Mouse (Mus musculus): ENCODE results near the gene Gbp10. TPM values are rescaled to one million over a fixed set of nuclear protein-coding genes. Genes with fewer than 3 reads are reported as not detected.
"Not testable (repeated sequence)": the region's sequence is repeated elsewhere in the genome, so short reads cannot be mapped to it uniquely, and the experiment has no call there.

Gene Gbp10
- polyA plus RNA-seq (2012; rRNA removed): 0.31 and 0.68 TPM in 2 replicates
- 0.25 TPM in 1 of 2 replicates, not detected in the other for polyA plus RNA-seq (2014; fragmentation: Nextera tagmentation; extraction: Ambion mirVana)

DNA sequence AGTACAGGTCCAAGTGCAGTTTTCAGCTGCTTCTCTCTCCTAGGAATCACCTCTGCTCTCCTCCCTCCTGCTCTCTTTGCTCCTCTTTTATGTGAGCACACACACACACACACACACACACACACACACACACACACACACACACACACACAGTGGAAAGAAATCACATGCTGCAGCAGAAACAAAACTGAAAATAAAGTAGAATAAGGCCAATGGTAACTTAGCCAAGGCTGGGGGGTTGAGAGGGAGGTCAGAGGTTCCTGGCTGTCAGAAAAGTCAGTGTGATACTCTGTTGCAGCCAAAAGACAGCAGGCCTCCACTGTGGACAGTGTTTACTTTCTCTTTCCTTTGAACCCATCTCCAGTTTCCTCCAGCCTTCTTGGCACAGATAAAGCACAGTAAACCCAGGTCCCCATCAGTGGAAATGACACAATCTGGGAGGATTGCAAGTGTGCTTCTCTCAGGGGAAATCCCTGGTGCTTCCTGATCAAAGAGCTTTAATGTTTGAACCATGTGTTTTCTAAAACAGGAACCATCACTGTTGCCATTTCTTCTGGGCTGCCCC lies at the start of gene Gbp10:
Gene Gbp10 (minus strand): TSS at position 51 of the 565 bp plus-strand sequence.
- H3K4me2 ChIP-seq (replicated peaks; ENCODE audit: low read depth, low read length, severe bottlenecking); H3K27ac ChIP-seq (replicated peaks; ENCODE audit: low read depth, low read length); H3K9me3 ChIP-seq (ENCODE audit: control insufficient read depth, low read length); H3K4me3 ChIP-seq (replicated peaks; ENCODE audit: low read length); H3K27me3 ChIP-seq (ENCODE audit: control insufficient read depth, insufficient read depth, low read length); H3K9ac ChIP-seq (ENCODE audit: low read depth, low read length, severe bottlenecking); H3K36me3 ChIP-seq (ENCODE audit: control insufficient read depth, insufficient read depth, low read length); DNase-seq (ENCODE audit: low spot score); H3K4me1 ChIP-seq (ENCODE audit: control insufficient read depth, insufficient read depth, low read length); ATAC-seq (ENCODE audit: low FRiP score, low read depth): not testable (repeated sequence)

DNA sequence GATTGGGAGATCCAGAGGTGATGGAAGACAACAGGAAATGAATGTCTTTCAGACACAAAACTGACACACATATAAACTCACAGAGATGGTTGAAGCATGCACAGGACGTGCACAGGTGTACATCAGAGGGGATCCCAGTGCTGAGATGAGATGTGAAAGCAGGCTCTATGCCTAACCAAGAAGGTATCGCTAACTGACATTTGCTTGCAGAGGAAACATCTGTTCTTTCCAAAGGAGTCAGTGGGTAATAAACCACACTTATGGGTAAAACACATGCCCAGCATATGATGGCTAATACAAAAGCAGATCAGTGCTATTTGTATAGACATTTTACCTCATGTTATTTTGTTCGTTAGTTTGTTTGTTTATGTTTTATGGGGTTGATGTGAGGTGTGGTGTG lies 21.3 kb upstream of the Gbp10 start:
- not testable (repeated sequence) for H3K27ac ChIP-seq (replicated peaks; ENCODE audit: low read depth, low read length); H3K36me3 ChIP-seq (ENCODE audit: control insufficient read depth, insufficient read depth, low read length); H3K9me3 ChIP-seq (ENCODE audit: control insufficient read depth, low read length); DNase-seq (ENCODE audit: low spot score); H3K4me2 ChIP-seq (replicated peaks; ENCODE audit: low read depth, low read length, severe bottlenecking); H3K9ac ChIP-seq (ENCODE audit: low read depth, low read length, severe bottlenecking); H3K4me3 ChIP-seq (replicated peaks; ENCODE audit: low read length); ATAC-seq (ENCODE audit: low FRiP score, low read depth); H3K4me1 ChIP-seq (ENCODE audit: control insufficient read depth, insufficient read depth, low read length); H3K27me3 ChIP-seq (ENCODE audit: control insufficient read depth, insufficient read depth, low read length)
- WGBS: no CpG with 5 or more reads among the region's 3 CpGs

GRCm38 (mm10) chr5:105252491-105252890 lies 13.2 kb upstream of the Gbp10 start:
- H3K4me1 ChIP-seq (ENCODE audit: control insufficient read depth, insufficient read depth, low read length): no peaks in the 10 kb centered on the region
- DNase-seq (ENCODE audit: low spot score) (no peak), ATAC-seq (ENCODE audit: low FRiP score, low read depth) (no peak)
- H3K27me3 ChIP-seq (ENCODE audit: control insufficient read depth, insufficient read depth, low read length): no peaks in the 10 kb centered on the region
- H3K4me3 ChIP-seq (replicated peaks; ENCODE audit: low read length): no peak overlapping the region
- H3K9me3 ChIP-seq (ENCODE audit: control insufficient read depth, low read length): no peaks in the 10 kb centered on the region
- TF ChIP-seq POLR2A (IDR thresholded peaks at IDR 0.05; ENCODE audit: borderline replicate concordance, extremely low read depth, insufficient read depth, insufficient read length): no peak
- no peak overlapping the region for H3K9ac ChIP-seq (ENCODE audit: low read depth, low read length, severe bottlenecking)
- H3K36me3 ChIP-seq (ENCODE audit: control insufficient read depth, insufficient read depth, low read length): no peaks in the 10 kb centered on the region
- no peak overlapping the region for H3K4me2 ChIP-seq (replicated peaks; ENCODE audit: low read depth, low read length, severe bottlenecking)
- H3K27ac ChIP-seq (replicated peaks; ENCODE audit: low read depth, low read length): no peak overlapping the region

GRCm38 (mm10) chr5:105244741-105245140 lies 5.4 kb upstream of the Gbp10 start:
- H3K27ac ChIP-seq (replicated peaks; ENCODE audit: low read depth, low read length); ATAC-seq (ENCODE audit: low FRiP score, low read depth); H3K27me3 ChIP-seq (ENCODE audit: control insufficient read depth, insufficient read depth, low read length); H3K9ac ChIP-seq (ENCODE audit: low read depth, low read length, severe bottlenecking); H3K36me3 ChIP-seq (ENCODE audit: control insufficient read depth, insufficient read depth, low read length); H3K4me1 ChIP-seq (ENCODE audit: control insufficient read depth, insufficient read depth, low read length); H3K4me3 ChIP-seq (replicated peaks; ENCODE audit: low read length); DNase-seq (ENCODE audit: low spot score); H3K9me3 ChIP-seq (ENCODE audit: control insufficient read depth, low read length); H3K4me2 ChIP-seq (replicated peaks; ENCODE audit: low read depth, low read length, severe bottlenecking): not testable (repeated sequence)
- WGBS: 70% methylated on average over 3 of the region's 3 CpGs

GRCm38 (mm10) chr5:105240982-105241381 lies 1.6 kb upstream of the Gbp10 start:
- not testable (repeated sequence) for DNase-seq (ENCODE audit: low spot score); H3K27me3 ChIP-seq (ENCODE audit: control insufficient read depth, insufficient read depth, low read length); H3K36me3 ChIP-seq (ENCODE audit: control insufficient read depth, insufficient read depth, low read length); H3K4me3 ChIP-seq (replicated peaks; ENCODE audit: low read length); H3K9me3 ChIP-seq (ENCODE audit: control insufficient read depth, low read length); H3K4me1 ChIP-seq (ENCODE audit: control insufficient read depth, insufficient read depth, low read length); H3K4me2 ChIP-seq (replicated peaks; ENCODE audit: low read depth, low read length, severe bottlenecking); H3K9ac ChIP-seq (ENCODE audit: low read depth, low read length, severe bottlenecking); H3K27ac ChIP-seq (replicated peaks; ENCODE audit: low read depth, low read length)
- 78% methylated on average over 5 of the region's 5 CpGs for WGBS
- peak; percentile 44; the same call in 1 of the 2 replicates for ATAC-seq (ENCODE audit: low FRiP score, low read depth)

- not testable (repeated sequence) for ATAC-seq (ENCODE audit: low FRiP score, low read depth); DNase-seq (ENCODE audit: low spot score); H3K4me1 ChIP-seq (ENCODE audit: control insufficient read depth, insufficient read depth, low read length); H3K9ac ChIP-seq (ENCODE audit: low read depth, low read length, severe bottlenecking); H3K27ac ChIP-seq (replicated peaks; ENCODE audit: low read depth, low read length); H3K4me2 ChIP-seq (replicated peaks; ENCODE audit: low read depth, low read length, severe bottlenecking); H3K4me3 ChIP-seq (replicated peaks; ENCODE audit: low read length); H3K9me3 ChIP-seq (ENCODE audit: control insufficient read depth, low read length); H3K36me3 ChIP-seq (ENCODE audit: control insufficient read depth, insufficient read depth, low read length); H3K27me3 ChIP-seq (ENCODE audit: control insufficient read depth, insufficient read depth, low read length)
- 95% methylated on average over 1 of the region's 1 CpGs for WGBS
Observed at GRCm38 (mm10) chr5:105238402-105238801, 931 bp downstream of the Gbp10 start.

DNA sequence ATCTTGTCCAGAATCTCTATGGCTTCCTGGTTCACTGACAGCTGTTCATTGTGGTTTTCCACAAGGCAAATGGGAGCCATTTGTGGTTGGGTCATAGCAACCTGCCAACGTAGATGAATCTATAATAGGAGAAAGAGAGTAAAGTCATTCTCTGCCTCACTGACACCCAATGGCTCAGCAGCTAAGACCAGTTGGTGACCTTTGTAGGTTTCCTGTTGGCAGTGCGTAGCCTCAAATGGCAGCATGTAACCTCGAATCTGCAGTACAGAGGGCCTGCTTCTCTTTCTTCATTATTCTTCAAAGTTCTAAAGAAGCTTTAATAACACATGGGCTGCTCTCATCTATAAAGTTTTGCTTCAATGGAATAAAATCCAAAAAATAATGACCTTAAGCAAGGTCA lies 3.3 kb downstream of the Gbp10 start:
- not testable (repeated sequence) for H3K4me3 ChIP-seq (replicated peaks; ENCODE audit: low read length); H3K9ac ChIP-seq (ENCODE audit: low read depth, low read length, severe bottlenecking); H3K27me3 ChIP-seq (ENCODE audit: control insufficient read depth, insufficient read depth, low read length); DNase-seq (ENCODE audit: low spot score); H3K36me3 ChIP-seq (ENCODE audit: control insufficient read depth, insufficient read depth, low read length); H3K4me2 ChIP-seq (replicated peaks; ENCODE audit: low read depth, low read length, severe bottlenecking); H3K27ac ChIP-seq (replicated peaks; ENCODE audit: low read depth, low read length); H3K9me3 ChIP-seq (ENCODE audit: control insufficient read depth, low read length); H3K4me1 ChIP-seq (ENCODE audit: control insufficient read depth, insufficient read depth, low read length); ATAC-seq (ENCODE audit: low FRiP score, low read depth)
- 94% methylated on average over 2 of the region's 3 CpGs for WGBS

- H3K9me3 ChIP-seq (ENCODE audit: control insufficient read depth, low read length); DNase-seq (ENCODE audit: low spot score); H3K36me3 ChIP-seq (ENCODE audit: control insufficient read depth, insufficient read depth, low read length); H3K27ac ChIP-seq (replicated peaks; ENCODE audit: low read depth, low read length); H3K4me2 ChIP-seq (replicated peaks; ENCODE audit: low read depth, low read length, severe bottlenecking); H3K4me1 ChIP-seq (ENCODE audit: control insufficient read depth, insufficient read depth, low read length); H3K4me3 ChIP-seq (replicated peaks; ENCODE audit: low read length); ATAC-seq (ENCODE audit: low FRiP score, low read depth); H3K27me3 ChIP-seq (ENCODE audit: control insufficient read depth, insufficient read depth, low read length); H3K9ac ChIP-seq (ENCODE audit: low read depth, low read length, severe bottlenecking): not testable (repeated sequence)
- whole genome bisulfite sequencing: no CpG with 5 or more reads among the region's 3 CpGs
Observed at GRCm38 (mm10) chr5:105208957-105209356, 30.4 kb downstream of the Gbp10 start.
